Mouse (Mus musculus) liver, embryonic 11.5 days (tissue): ENCODE measurements around the gene Itm2c. TPM values are rescaled to one million over a fixed set of nuclear protein-coding genes. Genes with fewer than 3 reads are reported as not detected.

Experiments used
- ATAC-seq: fragments of 200-750 bp; cut with Nextera tagmentation; replicated peaks from 2 replicates; pipeline ENCODE4 v1.8.0; 2017; ENCODE audit warnings: moderate number of reproducible peaks, mild to moderate bottlenecking, moderate TSS enrichment, moderate library complexity; ENCODE audit not compliant: low FRiP score
- DNase-seq: peaks from one replicate; pipeline ENCODE4 v3.0.0-alpha.2; 2017; ENCODE audit warnings: low spot score
- H3K27ac ChIP-seq: fragments of 300-500 bp; sonication (generic); 2 replicates; pipeline ENCODE4 v1.5.1; 2014; ENCODE audit warnings: mild to moderate bottlenecking, low read depth, low read length, control low read depth
- H3K27me3 ChIP-seq: fragments of 300-500 bp; sonication (generic); replicated peaks from 2 replicates; pipeline ENCODE4 v1.6.1; 2014; ENCODE audit warnings: low read length, mixed read lengths; ENCODE audit not compliant: control insufficient read depth, insufficient read depth
- H3K36me3 ChIP-seq: fragments of 300-500 bp; sonication (generic); 2 replicates; pipeline ENCODE4 v1.6.1; 2014; ENCODE audit warnings: mild to moderate bottlenecking, low read length, moderate library complexity, mixed read lengths; ENCODE audit not compliant: control insufficient read depth, insufficient read depth
- H3K4me1 ChIP-seq: fragments of 300-500 bp; sonication (generic); replicated peaks from 2 replicates; pipeline ENCODE4 v1.6.1; 2014; ENCODE audit warnings: low read length, mixed read lengths; ENCODE audit not compliant: control insufficient read depth, insufficient read depth
- H3K4me2 ChIP-seq: fragments of 300-500 bp; sonication (generic); 2 replicates; pipeline ENCODE4 v1.6.1; 2014; ENCODE audit warnings: mild to moderate bottlenecking, control low read depth, moderate library complexity
- H3K4me3 ChIP-seq: fragments of 300-500 bp; sonication (generic); 2 replicates; pipeline ENCODE4 v1.5.1; 2014; ENCODE audit warnings: low read depth, low read length, control low read depth
- H3K9ac ChIP-seq: fragments of 300-500 bp; sonication (generic); 2 replicates; pipeline ENCODE4 v1.6.1; 2014; ENCODE audit warnings: low read depth, low read length, control low read depth
- H3K9me3 ChIP-seq: fragments of 300-500 bp; sonication (generic); 2 replicates; pipeline ENCODE4 v1.6.1; 2016; ENCODE audit warnings: low read length, inconsistent platforms, mixed read lengths; ENCODE audit not compliant: control insufficient read depth
- WGBS: fragments of 180-500 bp; shearing (Covaris S2); extraction: QIAGEN DNeasy Blood & Tissue Kit; methylation state at CpG from one replicate; pipeline ENCODE4 v1.1.7; 2014; 5-methylcytosine and 5-hydroxymethylcytosine counted together
- polyA plus RNA-seq: library from polyadenylated mRNA; unstranded; fragments of >200 nt; fragmentation: Nextera tagmentation; extraction: Ambion mirVana; gene quantifications from 2 replicates; pipeline ENCODE4 v1.2.1, GENCODE M21; 2014

Itm2c gene
- polyA plus RNA-seq, 1 experiment from 2014 or later = 39.7 TPM

DNA sequence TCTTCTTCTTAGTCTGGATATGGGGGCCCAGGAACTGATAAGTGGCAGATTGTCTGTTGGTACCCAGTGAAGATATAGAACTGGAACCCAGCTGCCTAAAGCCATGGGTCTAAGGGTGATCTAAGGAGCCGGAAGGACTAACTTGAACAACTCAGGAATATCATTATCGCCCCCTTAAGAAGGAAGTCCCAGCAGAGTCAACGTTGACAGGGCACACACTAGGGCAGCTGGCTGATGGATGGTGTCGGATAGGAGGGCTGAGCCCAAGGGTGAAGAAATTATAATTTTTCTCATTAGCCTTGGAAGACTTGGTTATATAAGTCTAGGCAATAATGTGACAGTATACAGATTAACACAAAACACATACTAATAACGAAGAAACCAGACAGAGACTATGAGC, 2.0 kb downstream of the Itm2c start:
- no peak overlapping the region for H3K9ac ChIP-seq

DNA sequence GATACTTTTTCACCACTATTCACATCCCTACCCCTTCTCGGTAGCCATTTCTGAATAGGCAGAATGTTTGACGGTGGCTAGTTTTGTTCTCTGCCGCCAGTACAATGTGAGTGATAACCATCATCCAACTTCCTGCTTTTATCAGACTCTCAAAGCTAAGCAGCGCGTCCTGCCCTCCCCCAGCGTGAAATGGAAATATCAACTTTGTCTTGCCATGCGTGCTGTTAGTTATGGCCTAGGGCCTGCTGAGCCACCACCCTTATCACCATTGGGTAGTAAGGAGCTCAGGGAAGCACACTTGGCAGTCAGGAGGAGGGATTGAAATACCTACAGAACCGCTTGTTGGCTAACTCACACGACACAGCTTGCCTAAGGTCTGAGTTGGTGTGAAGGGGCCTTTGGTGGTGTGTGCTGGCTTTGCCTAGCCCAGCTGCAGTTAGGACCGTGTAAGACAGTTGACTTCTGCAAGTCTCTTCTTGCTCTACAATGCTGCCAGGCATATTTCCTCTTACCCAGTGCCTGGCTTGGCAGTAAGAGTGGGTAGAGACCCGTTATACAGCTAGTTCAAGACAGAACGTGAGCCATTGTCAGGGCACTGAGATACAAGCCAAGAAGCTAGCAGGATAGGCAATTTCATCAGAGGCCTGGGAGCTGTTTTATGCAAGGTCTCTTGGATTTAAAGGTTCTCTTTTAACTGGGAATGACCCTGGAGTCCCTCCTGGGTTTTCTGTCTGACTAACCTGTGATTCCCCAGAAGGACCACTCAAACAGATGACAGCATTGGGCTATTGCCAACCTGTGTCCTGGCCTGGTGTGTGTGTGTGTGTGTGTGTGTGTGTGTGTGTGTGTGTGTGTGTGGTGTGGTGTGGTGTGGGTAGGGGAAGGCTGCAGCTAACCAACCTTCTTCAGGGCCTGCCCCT, 3.0 kb downstream of the Itm2c start:
- H3K4me2 ChIP-seq = peak overlapping the region; percentile 95
- no peak overlapping the region for H3K9ac ChIP-seq
- H3K9me3 ChIP-seq = no peaks in the 10 kb centered on the region
- peaks cover 52% of the 10 kb centered on the region for H3K4me1 ChIP-seq
- 41% methylated on average over 12 of the region's 12 CpGs for WGBS
- no peaks in the 10 kb centered on the region for H3K27me3 ChIP-seq
- no peak for ATAC-seq
- DNase-seq = no peak
- H3K4me3 ChIP-seq = no peak overlapping the region
- H3K36me3 ChIP-seq = no peaks in the 10 kb centered on the region
- H3K27ac ChIP-seq = no peak overlapping the region

More for the DNA sequence above, 2.0 kb downstream of the Itm2c start:
- Histone ChIP-seq H3K27me3 (no peaks in the 10 kb centered on the region), H3K4me2 (peak overlapping the region; percentile 95), H3K27ac (no peak overlapping the region), H3K36me3 (no peaks in the 10 kb centered on the region), H3K4me3 (peak overlapping the region; percentile 84), H3K9me3 (no peaks in the 10 kb centered on the region), H3K4me1 (peaks cover 45% of the 10 kb centered on the region)
- 70% methylated on average over 5 of the region's 5 CpGs for WGBS
- DNase-seq (no peak), ATAC-seq (no peak)

DNA sequence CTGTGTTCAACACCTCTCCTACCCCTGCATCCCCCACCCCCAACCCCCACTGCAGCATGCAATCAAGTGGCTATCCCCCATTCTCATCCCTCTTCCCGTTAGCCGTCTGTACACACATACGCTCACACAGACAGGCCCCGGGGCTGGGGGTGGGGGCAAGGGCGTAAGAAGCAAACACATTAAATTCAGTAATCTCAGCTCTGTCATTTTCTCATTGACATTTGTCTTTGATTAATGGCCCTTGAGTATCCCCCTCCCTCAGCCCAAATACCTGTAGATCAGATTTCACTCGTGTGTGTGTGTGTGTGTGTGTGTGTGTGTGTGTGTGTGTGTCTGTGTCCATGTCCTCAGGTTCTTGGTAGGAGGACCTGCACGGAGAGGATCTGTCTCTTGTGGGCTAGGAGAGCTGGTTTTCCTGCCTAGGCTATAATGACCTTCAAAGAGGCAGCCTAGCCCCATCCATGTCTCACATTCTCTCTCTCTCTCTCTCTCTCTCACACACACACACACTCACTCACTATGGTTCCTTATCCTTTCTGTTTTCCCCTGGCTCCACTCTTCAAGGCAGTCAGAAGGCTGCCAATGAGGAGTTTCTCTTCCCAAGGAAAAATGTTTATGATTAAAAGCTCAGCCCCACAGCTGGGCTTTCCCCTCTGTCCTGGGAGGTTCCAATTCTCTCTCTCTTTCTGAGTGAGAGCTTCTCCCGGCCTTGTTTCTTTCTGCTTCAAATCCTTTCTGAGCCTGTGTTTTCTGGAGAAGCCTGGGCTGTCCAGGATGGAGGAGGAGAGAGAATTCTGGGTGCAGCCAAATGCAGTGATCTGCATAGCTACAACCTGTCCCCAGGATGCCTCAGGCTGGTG, 4.0 kb downstream of the Itm2c start:
- Histone ChIP-seq H3K4me3 (no peak overlapping the region), H3K27ac (no peak overlapping the region), H3K27me3 (no peaks in the 10 kb centered on the region), H3K36me3 (peaks cover 2% of the 10 kb centered on the region; the same call in 1 of the 2 replicates), H3K9ac (no peak overlapping the region), H3K9me3 (no peaks in the 10 kb centered on the region), H3K4me1 (peaks cover 52% of the 10 kb centered on the region), H3K4me2 (no peak overlapping the region)
- 44% methylated on average over 8 of the region's 8 CpGs for WGBS
- DNase-seq (no peak), ATAC-seq (no peak)

DNA sequence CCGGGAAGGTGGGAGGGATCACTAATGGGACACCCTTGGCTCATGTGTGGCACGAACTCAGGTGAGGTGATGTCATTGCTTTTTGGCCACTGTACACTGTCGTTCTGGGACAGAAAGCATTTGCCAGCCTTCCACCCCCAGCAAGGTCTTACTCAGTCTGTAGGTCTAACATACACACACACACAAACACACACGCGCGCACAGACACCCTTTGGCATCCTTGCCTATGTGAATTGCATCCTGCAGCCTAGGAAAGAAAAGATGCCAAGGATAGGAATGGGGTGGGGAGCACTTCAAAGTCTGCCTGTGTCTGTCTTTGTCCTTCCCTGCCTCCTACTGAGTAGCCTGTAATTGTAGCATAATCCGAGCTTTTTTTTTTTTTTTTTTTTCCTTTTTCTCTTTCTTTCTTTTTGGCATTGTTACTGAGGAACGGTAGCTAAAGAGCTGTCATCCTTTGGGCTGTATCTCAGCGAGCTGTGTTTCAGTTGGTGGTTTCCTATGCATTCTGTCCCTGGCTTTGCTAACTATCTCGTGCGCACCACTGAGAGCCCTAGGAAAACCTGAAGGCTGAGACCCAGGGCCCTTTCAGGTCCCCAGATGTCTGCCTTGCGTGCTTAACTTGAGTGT, 4.8 kb downstream of the Itm2c start:
- no peak overlapping the region for H3K9ac ChIP-seq
- H3K27ac ChIP-seq = no peak overlapping the region; the same call in 1 of the 2 replicates
- H3K27me3 ChIP-seq = no peaks in the 10 kb centered on the region
- DNase-seq (no peak), ATAC-seq (no peak)
- H3K9me3 ChIP-seq = no peaks in the 10 kb centered on the region
- H3K36me3 ChIP-seq = peaks cover 2% of the 10 kb centered on the region; the same call in 1 of the 2 replicates
- peak overlapping the region; percentile 12; the same call in 1 of the 2 replicates for H3K4me2 ChIP-seq
- WGBS = 61% methylated on average over 12 of the region's 12 CpGs
- no peak overlapping the region for H3K4me3 ChIP-seq
- peaks cover 52% of the 10 kb centered on the region for H3K4me1 ChIP-seq

DNA sequence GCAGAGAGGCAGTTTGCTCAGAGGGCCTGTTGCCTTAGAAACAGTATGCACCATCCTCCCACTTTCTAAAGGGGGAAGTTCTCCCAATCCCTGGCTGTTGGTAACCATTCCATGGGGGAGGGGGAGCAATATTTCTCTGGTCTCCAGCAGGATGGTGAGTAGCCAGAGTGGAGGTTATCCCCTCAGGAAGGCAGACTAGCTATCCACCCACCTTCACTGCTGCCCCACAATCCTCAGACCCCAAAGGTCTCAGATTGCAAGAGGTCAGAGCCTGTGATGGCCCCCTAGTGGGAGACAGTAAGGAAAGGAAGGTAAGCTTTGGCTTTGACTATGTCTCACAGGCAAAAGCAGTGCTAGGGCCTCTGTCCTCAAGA, 5.3 kb downstream of the Itm2c start:
- peak overlapping the region; percentile 12; the same call in 1 of the 2 replicates for H3K4me2 ChIP-seq
- peaks cover 2% of the 10 kb centered on the region; the same call in 1 of the 2 replicates for H3K36me3 ChIP-seq
- no peaks in the 10 kb centered on the region for H3K9me3 ChIP-seq
- no peak overlapping the region for H3K9ac ChIP-seq
- ATAC-seq = no peak
- no peaks in the 10 kb centered on the region for H3K27me3 ChIP-seq
- DNase-seq = no peak
- no peak overlapping the region for H3K4me3 ChIP-seq
- H3K4me1 ChIP-seq = peaks cover 52% of the 10 kb centered on the region
- H3K27ac ChIP-seq = no peak overlapping the region; the same call in 1 of the 2 replicates

DNA sequence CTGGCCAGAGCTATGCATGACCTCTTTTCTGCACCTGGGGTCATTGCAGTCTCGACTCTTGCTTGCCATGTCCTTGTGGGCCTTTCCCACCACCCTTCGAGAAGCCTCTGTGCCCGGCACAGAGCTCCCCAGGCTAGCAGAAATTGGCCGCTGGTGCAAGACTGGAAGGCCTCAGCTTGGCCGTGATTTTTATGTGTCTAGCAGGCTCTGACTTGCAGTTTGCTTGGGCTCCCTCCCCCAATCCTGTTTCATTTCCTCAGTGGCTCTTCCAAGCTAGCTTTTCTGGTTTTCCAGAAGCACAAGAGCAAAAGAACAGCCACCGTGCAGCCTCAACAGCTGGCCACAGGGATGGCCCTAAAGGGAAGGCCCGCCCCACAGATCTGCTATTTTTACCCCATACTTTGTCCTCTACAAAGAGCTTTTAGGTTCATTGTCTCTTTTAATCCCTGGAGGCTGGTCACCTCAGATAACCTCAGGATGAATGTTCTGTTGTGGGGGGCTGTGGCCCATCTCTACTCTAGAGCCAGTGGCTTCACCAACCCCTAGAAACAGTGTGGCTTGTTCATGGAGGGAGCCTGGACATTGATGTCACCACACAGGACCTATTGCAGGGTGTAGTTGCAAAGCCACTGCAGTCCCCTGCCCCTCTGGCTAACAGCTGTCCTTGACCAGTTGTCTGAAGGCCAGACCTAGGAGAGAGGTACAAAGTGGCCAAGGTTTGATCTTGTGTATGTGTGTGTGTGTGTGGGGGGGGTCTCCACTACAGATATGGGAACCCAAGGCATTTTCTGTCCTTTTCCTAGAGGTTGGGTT, 6.6 kb downstream of the Itm2c start:
- no peak overlapping the region for H3K4me3 ChIP-seq
- H3K4me2 ChIP-seq = no peak overlapping the region

DNA sequence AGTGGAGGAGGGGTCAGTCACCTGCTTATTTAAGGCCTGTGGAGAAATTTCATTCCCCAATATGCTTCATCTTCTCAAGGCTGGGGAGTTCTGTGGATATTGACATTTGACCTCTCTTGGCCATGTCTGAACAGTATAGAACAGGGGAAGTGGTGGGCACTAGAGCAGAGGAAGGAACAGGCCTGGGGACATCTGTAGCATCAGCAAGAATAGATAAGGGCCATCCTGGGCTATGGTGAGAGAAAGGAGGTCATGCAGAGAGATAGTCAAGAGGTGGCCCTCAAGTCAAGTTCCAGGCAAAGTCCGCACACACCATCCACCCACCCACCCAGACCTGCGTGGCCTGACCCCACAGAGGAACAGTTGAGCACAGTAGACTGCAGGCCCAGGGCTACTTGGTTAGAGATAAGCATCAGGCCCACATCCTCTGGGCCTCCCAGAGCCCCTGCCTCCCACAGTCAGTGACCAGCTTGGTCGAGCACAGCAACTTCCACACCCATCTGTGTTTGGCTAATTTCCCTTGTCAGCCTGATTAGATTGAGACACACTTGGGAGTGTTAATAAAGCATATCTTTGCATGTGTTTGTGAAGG, 7.5 kb downstream of the Itm2c start:
- DNase-seq = no peak
- 0 out of 2 replicates have a peak, but pooled peaks have one; percentile 32 for ATAC-seq
- Histone ChIP-seq H3K9ac (no peak overlapping the region), H3K9me3 (no peaks in the 10 kb centered on the region), H3K4me3 (no peak overlapping the region), H3K27ac (no peak overlapping the region; the same call in 1 of the 2 replicates), H3K36me3 (peaks cover 11% of the 10 kb centered on the region; the same call in 1 of the 2 replicates), H3K4me1 (peaks cover 39% of the 10 kb centered on the region), H3K4me2 (no peak overlapping the region), H3K27me3 (no peaks in the 10 kb centered on the region)
- 35% methylated on average over 3 of the region's 3 CpGs for WGBS

More for the DNA sequence above, 6.6 kb downstream of the Itm2c start:
- peaks cover 47% of the 10 kb centered on the region for H3K4me1 ChIP-seq
- DNase-seq (no peak), ATAC-seq (no peak)
- H3K36me3 ChIP-seq = peaks cover 7% of the 10 kb centered on the region; the same call in 1 of the 2 replicates
- no peaks in the 10 kb centered on the region for H3K9me3 ChIP-seq
- 68% methylated on average over 7 of the region's 7 CpGs for WGBS
- H3K27ac ChIP-seq = no peak overlapping the region
- H3K9ac ChIP-seq = no peak overlapping the region
- no peaks in the 10 kb centered on the region for H3K27me3 ChIP-seq
